ENCODE assay signal across 8 mouse cellular contexts in genomic region chr3:137864124-137864987, GRCm38 (mm10). TPM values are rescaled to one million over a fixed set of nuclear protein-coding genes. Genes with fewer than 3 reads are reported as not detected.
DNase-seq lines count a peak whose midpoint lies in the region; ATAC-seq lines count a peak whose summit lies in the region.

Gene H2afz (plus strand): TSS chr3:137864487.

- peak; percentile 97 for DNase-seq in MN1 (ENCODE audit: low spot score)
- DNase-seq in cerebellum, adult 9-10 months, result peak; percentile 98
- peak; percentile 95 to 99 for DNase-seq in frontal cortex, adult 2 months (ENCODE audit: extremely low spot score in 1 of 2, low spot score in 1 of 2)
- peak; percentile 99 for DNase-seq in hindbrain, embryonic 11.5 days (ENCODE audit: low spot score)
- DNase-seq in layer of hippocampus, postnatal 10 days (ENCODE audit: low spot score in 2 of 2), result peak; percentile 99
- peak; percentile 99 for DNase-seq in lung, postnatal 10 days
- peak; percentile 99 for DNase-seq in ovary, postnatal 36 days (ENCODE audit: low spot score)
- peak; percentile 99 for DNase-seq in thymus, postnatal 25 days

- H3K9ac ChIP-seq in hindbrain, embryonic 11.5 days (ENCODE audit: low read depth, low read length), result peak within 1 kb of the TSS; percentile 95

- H3K4me1 ChIP-seq in hindbrain, embryonic 11.5 days (replicated peaks; ENCODE audit: control insufficient read depth, insufficient read depth, low read length), result 0 out of 2 replicates have a peak, but pooled peaks cover 2% of the 10 kb centered on the region

- no peaks in the 10 kb centered on the region for H3K9me3 ChIP-seq in hindbrain, embryonic 11.5 days (ENCODE audit: control insufficient read depth, low read length)

- peak; percentile 95 for ATAC-seq in hindbrain, embryonic 11.5 days (ENCODE audit: low FRiP score)

- H3K36me3 ChIP-seq in hindbrain, embryonic 11.5 days (ENCODE audit: control insufficient read depth, insufficient read depth, low read length), result no peaks in the 10 kb centered on the region

- peak within 1 kb of the TSS; percentile 87 for H3K4me3 ChIP-seq in hindbrain, embryonic 11.5 days (ENCODE audit: low read depth, low read length)

- H3K27ac ChIP-seq in hindbrain, embryonic 11.5 days (ENCODE audit: low read depth, low read length), result peak within 1 kb of the TSS; percentile 98

- H3K4me2 ChIP-seq in hindbrain, embryonic 11.5 days (replicated peaks; ENCODE audit: low read depth, low read length), result peak within 1 kb of the TSS; percentile 48

- under 1% methylated on average over 54 of the region's 115 CpGs for WGBS in hindbrain, embryonic 11.5 days

- H3K27me3 ChIP-seq in hindbrain, embryonic 11.5 days (ENCODE audit: control insufficient read depth, insufficient read depth, low read length), result no peaks in the 10 kb centered on the region

RNA-seq across cellular contexts. Expression of gene H2afz, which starts in this region (rescaled TPM):
- polyA plus RNA-seq in frontal cortex, adult 2 months (2012; rRNA removed), result 304 and 368 TPM in 2 replicates
- polyA plus RNA-seq in hindbrain, embryonic 11.5 days (2014; fragmentation: Nextera tagmentation; extraction: Ambion mirVana), result 2,789 and 2,825 TPM in 2 replicates
- 100 to 1,000 TPM; 193 to 223 TPM for total RNA-seq in layer of hippocampus, postnatal 10 days (2021)

Comparison
In these comparisons a context has a peak if more than half of its experiments do, and no peak if none do; other contexts are left out.
1. Peak in every context shown above with its lines: DNase-seq, ATAC-seq, H3K4me3 ChIP-seq and H3K27ac ChIP-seq.